Mouse (Mus musculus) fat pad, adult 2 months (tissue): ENCODE results near the gene 1500009C09Rik.
"Not testable (repeated sequence)": the region's sequence is repeated elsewhere in the genome, so short reads cannot be mapped to it uniquely, and the experiment has no call there.

Experiments used
- DNase-seq: peaks from one replicate; pipeline ENCODE4 v3.0.0-alpha.2; 2011; ENCODE audit warnings: low read depth, low spot score; ENCODE audit errors: extremely low read depth

1500009C09Rik gene

GRCm38 (mm10) chr15:82218778-82219666 lies 33.2 kb upstream of the 1500009C09Rik start:
- DNase-seq = no peak

GRCm38 (mm10) chr15:82220003-82220675 lies 32.1 kb upstream of the 1500009C09Rik start:
- no peak for DNase-seq

- no peak for DNase-seq
These were observed 30.9 kb upstream of the 1500009C09Rik start for GRCm38 (mm10) chr15:82221104-82221860.

DNA sequence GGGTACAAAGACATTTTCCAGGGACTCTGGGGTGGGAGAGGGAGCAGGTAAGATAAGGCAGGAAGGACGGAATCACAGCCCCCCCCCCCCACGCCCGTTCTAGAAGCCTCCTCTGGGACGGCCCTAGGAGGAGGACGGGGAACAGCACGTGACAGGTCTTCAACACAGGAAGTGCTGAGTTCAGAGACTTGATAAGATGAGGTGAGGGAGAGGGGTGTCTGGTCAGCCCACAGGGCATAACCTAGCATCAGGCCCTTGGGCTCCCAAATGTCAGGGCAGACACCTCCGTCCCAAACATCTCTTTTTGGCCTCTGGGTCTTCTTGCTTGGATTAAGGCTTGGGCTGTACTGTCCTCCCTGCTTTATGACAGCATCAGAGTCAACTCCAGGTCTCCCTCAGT lies 28.9 kb upstream of the 1500009C09Rik start:
- DNase-seq = no peak

DNA sequence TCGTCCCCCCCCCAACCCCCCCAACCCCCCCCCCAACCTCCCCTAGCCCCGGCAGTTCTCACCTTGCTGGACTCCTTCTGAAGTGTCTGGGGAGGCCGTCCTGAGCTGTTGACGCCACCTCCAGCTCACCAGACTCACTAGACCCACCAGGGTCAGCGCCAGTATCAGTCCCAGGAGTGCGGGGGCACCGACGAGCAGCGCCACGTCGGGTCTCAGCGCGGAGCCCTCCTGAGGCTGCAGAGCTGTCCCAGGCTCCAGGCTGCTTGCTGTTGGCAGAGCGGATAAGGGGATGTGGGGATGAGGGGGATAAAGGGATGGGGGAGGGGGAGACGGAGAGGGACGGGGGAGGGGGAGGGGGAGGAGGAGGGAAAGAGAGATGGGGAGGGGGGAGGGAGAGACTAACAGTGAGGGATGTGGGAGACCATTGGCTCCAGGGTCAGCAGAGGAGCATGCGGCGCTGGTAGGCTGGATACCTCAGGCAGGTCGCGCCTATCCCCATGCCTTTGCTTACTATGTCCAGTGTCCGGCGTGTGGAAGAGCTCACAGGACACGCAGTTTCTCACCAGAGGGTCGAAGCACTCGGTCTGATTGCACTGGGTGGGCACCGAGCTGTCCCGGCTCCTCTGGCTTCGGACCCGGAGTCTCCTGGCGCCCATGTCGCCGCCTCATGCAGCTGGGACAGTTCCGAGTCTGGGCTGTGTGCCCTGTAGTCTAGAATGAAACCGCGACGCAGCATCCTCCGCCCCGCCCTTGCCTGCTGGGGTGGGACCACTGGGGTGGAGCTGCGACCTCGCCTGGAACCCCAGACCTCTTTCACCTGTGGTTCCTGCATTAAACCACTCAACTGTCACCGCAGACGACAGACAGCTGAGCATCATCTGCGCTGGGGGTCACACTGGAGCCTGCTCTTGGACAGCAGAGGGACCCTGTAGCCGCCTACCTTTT lies 28.3 kb upstream of the 1500009C09Rik start, which contains the start of gene Tnfrsf13c:
Gene Tnfrsf13c (minus strand): TSS at position 713 of the 945 bp plus-strand sequence.
- DNase-seq = no peak

- no peak for DNase-seq
These were observed 27.5 kb upstream of the 1500009C09Rik start for GRCm38 (mm10) chr15:82224602-82225215.

DNA sequence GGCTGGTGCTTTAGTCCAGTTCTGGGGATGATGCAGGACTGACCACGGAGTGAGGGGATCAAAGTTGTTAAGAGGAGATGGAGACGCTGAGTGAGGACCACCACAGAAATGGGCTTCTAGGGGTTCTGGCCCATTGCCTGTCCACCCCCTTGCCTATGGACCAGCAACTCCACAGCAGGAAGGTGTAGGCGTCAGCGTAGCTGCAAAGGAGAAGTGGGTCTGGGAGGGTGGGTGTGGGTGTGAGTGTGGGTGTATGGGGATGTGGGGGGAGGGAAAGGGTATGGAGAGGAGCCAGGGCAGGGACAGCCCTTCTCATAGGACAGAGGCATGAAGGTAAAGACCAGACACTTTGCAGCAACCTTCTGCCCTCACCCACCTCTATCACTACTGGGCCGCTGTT lies 26.4 kb upstream of the 1500009C09Rik start:
- no peak for DNase-seq

DNA sequence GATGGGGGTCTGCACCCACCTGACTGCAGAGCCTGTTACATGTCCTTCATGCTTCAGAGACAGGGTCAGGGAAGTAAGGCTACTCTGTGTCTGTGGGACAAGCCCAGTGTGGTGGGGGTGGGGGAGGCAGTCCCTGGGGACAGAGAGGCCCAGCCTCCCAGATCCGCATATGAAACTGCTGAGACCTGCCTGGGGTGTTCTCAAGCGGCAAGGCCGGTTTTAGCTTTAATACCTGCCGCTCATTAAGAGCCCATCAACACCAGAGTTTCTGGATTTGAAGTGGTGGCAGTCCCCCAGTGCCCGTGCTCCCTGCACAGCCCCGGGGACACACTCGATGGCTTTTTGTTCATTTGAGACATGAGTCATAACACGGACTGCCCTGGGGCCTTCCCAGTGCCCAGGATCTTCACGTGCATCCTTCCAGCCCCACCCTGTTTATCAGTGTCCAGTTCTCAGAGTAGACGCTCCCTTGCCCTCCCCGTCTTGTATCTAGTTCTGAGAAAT lies 22.6 kb upstream of the 1500009C09Rik start:
- no peak for DNase-seq

DNA sequence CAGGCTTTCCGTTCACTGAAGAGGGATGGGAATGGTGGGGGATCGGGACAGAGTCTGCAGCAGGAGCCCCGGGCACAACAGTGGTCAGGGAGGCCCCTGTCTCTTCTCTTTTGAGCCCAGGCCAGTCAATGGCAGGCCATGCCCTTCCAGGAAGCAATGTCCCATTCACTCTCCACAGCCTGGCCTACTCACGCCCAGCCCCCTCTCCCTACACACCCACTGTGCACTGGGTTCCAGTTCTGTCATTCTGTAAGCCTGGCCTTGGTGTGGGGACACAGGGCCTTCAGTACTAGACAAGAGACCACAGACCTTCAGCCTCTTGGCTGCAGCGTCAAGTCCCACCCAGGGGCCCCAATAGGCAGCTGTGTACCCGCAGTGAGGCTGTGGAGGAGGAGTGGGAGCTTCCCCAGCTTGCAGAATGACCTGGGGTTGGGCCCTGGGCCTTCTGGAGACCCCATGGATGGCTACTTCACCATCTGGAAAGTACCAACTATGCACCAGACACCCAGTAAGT lies 22.0 kb upstream of the 1500009C09Rik start:
- DNase-seq = no peak

DNA sequence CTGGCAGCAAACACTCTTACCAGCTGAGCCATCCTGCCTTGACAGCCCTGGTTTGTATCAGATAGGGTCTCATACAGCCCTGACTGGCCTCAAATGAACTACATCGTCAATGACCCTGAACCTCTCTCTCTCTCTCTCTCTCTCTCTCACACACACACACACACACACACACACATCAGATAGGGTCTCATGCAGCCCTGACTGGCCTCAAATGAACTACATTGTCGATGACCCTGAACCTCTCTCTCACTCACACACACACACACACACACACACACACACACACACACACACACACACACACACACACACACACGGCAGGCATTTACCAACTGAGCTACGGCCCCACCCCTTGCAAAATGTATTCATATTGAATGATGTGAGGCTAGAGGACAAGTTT lies 21.1 kb upstream of the 1500009C09Rik start:
- DNase-seq = no peak

GRCm38 (mm10) chr15:82231591-82232378 lies 20.4 kb upstream of the 1500009C09Rik start:
- no peak for DNase-seq

- DNase-seq = no peak
These were observed 19.5 kb upstream of the 1500009C09Rik start for GRCm38 (mm10) chr15:82232651-82233050.

GRCm38 (mm10) chr15:82235661-82236060 lies 16.5 kb upstream of the 1500009C09Rik start:
- DNase-seq = no peak

DNA sequence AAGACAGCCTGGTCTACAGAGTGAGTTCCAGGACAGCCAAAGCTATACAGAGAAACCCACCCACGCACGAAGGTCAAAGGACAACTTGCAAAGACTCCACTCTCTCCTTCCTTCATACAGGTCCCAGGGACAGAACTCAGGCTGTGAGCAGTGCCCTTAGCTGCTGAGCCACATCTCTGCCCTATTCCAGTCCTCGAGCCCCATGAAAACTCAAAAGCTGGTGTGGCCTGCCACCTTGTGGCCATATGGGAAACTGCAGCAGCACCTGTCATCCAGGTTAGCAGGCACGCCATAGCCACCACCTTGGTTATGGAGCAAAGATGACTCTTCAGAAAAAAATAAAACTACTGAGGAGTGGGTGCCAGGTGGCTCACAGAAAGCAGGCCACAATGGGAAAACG lies 15.6 kb upstream of the 1500009C09Rik start:
- no peak for DNase-seq

- no peak for DNase-seq
These were observed 8.9 kb upstream of the 1500009C09Rik start for GRCm38 (mm10) chr15:82243311-82243710.

DNA sequence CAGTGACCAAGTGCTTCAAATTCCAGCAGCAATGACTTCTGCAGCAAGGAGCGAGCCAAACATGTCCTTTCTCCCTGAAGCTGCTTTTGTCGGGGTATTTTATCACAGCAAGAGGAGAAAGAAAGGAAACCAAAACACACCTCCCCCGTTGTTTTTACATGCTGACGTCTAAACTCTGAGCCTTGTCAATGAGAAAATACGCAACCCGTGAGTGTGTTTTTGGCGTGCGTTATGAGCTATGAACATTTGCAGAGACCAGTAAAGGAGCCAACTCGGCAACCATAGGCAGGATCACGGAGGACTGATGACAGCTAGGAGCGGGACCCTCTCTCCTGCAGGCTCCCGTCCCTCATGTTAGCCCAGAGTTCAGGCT lies 8.5 kb upstream of the 1500009C09Rik start:
- no peak for DNase-seq

DNA sequence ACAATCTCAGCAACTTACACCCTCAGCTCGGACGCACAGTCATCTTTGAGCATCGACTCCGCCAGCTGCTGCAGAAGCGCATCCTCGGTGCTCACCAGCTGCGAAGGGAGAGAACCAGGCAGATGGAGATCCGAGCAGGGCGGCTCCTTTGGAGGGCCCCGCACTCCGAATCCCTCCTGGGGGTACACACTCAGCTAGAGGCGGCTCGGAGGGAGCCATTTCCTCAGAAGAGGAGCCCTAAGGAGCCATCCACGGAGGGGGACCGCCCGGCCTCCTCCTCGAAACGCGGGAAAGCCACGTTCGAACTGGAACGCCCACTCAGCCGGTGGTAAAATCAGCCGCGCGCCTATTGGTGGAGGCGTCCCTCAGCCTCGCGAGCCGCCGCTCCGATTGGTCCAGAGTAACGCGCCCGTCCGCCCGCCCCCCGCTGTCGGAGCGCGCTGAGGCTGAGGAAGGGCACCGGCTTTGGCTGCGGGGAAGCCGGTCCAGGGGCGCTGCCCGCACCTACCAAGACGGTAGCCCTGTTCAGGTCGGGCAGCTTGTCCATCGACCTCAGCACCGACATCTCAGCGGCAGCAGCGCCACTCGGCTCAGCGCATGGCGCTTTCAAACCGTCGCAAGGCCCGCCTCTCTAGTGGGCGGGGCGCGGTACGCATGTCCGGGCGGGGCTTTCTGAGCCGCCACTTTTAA lies 7.9 kb upstream of the 1500009C09Rik start, which contains the start of gene Cenpm:
Gene Cenpm (minus strand): TSS at position 634 of the 690 bp plus-strand sequence.
- DNase-seq = no peak

DNA sequence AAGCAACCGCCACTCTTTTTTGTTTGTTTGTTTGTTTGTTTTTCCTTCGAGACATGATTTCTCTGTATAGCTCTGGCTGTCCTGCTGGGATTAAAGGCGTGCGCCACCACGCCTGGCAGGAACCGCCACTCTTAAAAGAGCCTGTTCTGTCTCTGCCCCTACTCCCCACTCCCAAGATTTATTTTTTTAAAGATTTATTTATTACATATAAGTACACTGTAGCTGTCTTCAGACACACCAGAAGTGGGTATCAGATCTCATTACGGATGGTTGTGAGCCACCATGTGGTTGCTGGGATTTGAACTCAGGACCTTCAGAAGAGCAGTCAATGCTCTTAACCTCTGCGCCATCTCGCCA lies 7.4 kb upstream of the 1500009C09Rik start:
- not testable (repeated sequence) for DNase-seq
